Mouse (Mus musculus) embryonic facial prominence, embryonic 11.5 days (tissue): ENCODE results near the gene Sfta2. TPM values are rescaled to one million over a fixed set of nuclear protein-coding genes. Genes with fewer than 3 reads are reported as not detected.

Source experiments
- ATAC-seq: fragments of 200-750 bp; cut with Nextera tagmentation; replicated peaks from 2 replicates; pipeline ENCODE4 v1.8.0; 2017; ENCODE audit warnings: low read depth; ENCODE audit not compliant: insufficient number of reproducible peaks, low FRiP score, low TSS enrichment
- DNase-seq: peaks from one replicate; pipeline ENCODE4 v3.0.0-alpha.2; 2015; ENCODE audit warnings: low spot score
- H3K27ac ChIP-seq: fragments of 300-500 bp; sonication (generic); replicated peaks from 2 replicates; pipeline ENCODE4 v1.5.1; 2014; ENCODE audit warnings: mild to moderate bottlenecking, low read depth, low read length, control low read depth
- H3K27me3 ChIP-seq: fragments of 300-500 bp; sonication (generic); 2 replicates; pipeline ENCODE4 v1.6.1; 2014; ENCODE audit warnings: mild to moderate bottlenecking, low read length, moderate library complexity, mixed read lengths; ENCODE audit not compliant: control insufficient read depth, insufficient read depth
- H3K36me3 ChIP-seq: fragments of 300-500 bp; sonication (generic); replicated peaks from 2 replicates; pipeline ENCODE4 v1.6.1; 2014; ENCODE audit warnings: low read depth, mild to moderate bottlenecking, low read length, moderate library complexity, mixed read lengths; ENCODE audit not compliant: control insufficient read depth, insufficient read depth
- H3K4me1 ChIP-seq: fragments of 300-500 bp; sonication (generic); 2 replicates; pipeline ENCODE4 v1.6.1; 2014; ENCODE audit warnings: low read length, mixed read lengths; ENCODE audit not compliant: control insufficient read depth, insufficient read depth
- H3K4me2 ChIP-seq: fragments of 300-500 bp; sonication (generic); 2 replicates; pipeline ENCODE4 v1.6.1; 2014; ENCODE audit warnings: low read depth, mild to moderate bottlenecking, control low read depth, low read length, moderate library complexity
- H3K4me3 ChIP-seq: fragments of 300-500 bp; sonication (generic); 2 replicates; pipeline ENCODE4 v1.5.1; 2014; ENCODE audit warnings: low read depth, low read length, control low read depth
- H3K9ac ChIP-seq: fragments of 300-500 bp; sonication (generic); replicated peaks from 2 replicates; pipeline ENCODE4 v1.6.1; 2014; ENCODE audit warnings: mild to moderate bottlenecking, control low read depth, low read length
- H3K9me3 ChIP-seq: fragments of 300-500 bp; sonication (generic); replicated peaks from 2 replicates; pipeline ENCODE4 v1.6.1; 2016; ENCODE audit warnings: mild to moderate bottlenecking, low read length, inconsistent platforms, mixed read lengths; ENCODE audit not compliant: control insufficient read depth
- whole genome bisulfite sequencing: fragments of 180-500 bp; shearing (Covaris S2); extraction: QIAGEN DNeasy Blood & Tissue Kit; methylation state at CpG from one replicate; pipeline ENCODE4 v1.1.7; 2014; 5-methylcytosine and 5-hydroxymethylcytosine counted together
- polyA plus RNA-seq: library from polyadenylated mRNA; unstranded; fragments of >200 nt; fragmentation: Nextera tagmentation; extraction: Ambion mirVana; gene quantifications from 2 replicates; pipeline ENCODE4 v1.2.1, GENCODE M21; 2014

Gene Sfta2
- polyA plus RNA-seq, result not detected in 2 replicates

GRCm38 (mm10) chr17:35601249-35601648 lies at the start of gene Sfta2:
Sfta2 (plus strand) TSS chr17:35601549.
- no peak within 1 kb of the TSS for H3K4me3 ChIP-seq
- no peaks in the 10 kb centered on the region for H3K4me1 ChIP-seq
- no peaks in the 10 kb centered on the region for H3K27me3 ChIP-seq
- DNase-seq (no peak), ATAC-seq (no peak)
- WGBS, result 64% methylated on average over 2 of the region's 2 CpGs
- no peak within 1 kb of the TSS for H3K9ac ChIP-seq
- no peak within 1 kb of the TSS for H3K4me2 ChIP-seq
- no peak within 1 kb of the TSS for H3K27ac ChIP-seq
- no peaks in the 10 kb centered on the region for H3K36me3 ChIP-seq
- H3K9me3 ChIP-seq, result no peaks in the 10 kb centered on the region

GRCm38 (mm10) chr17:35551881-35552414 lies 49.4 kb upstream of the Sfta2 start, which contains the start of gene Cdsn:
Cdsn (plus strand) TSS chr17:35552128.
- H3K27ac ChIP-seq, result no peak within 1 kb of the TSS
- no peaks in the 10 kb centered on the region for H3K36me3 ChIP-seq

GRCm38 (mm10) chr17:35554321-35554720 lies 47.0 kb upstream of the Sfta2 start:
- no peak overlapping the region for H3K9ac ChIP-seq
- H3K27me3 ChIP-seq, result no peaks in the 10 kb centered on the region
- H3K4me3 ChIP-seq, result no peak overlapping the region
- H3K4me2 ChIP-seq, result no peak overlapping the region
- WGBS, result 81% methylated on average over 5 of the region's 5 CpGs
- DNase-seq, result no peak
- H3K4me1 ChIP-seq, result no peaks in the 10 kb centered on the region
- H3K36me3 ChIP-seq, result no peaks in the 10 kb centered on the region
- H3K9me3 ChIP-seq, result no peaks in the 10 kb centered on the region
- H3K27ac ChIP-seq, result no peak overlapping the region
- ATAC-seq, result no peak

More at GRCm38 (mm10) chr17:35551881-35552414, 49.4 kb upstream of the Sfta2 start, which contains the start of gene Cdsn:
- no peaks in the 10 kb centered on the region for H3K9me3 ChIP-seq
- no peaks in the 10 kb centered on the region for H3K4me1 ChIP-seq
- DNase-seq (no peak), ATAC-seq (no peak)
- H3K4me3 ChIP-seq, result no peak within 1 kb of the TSS
- no peak within 1 kb of the TSS for H3K9ac ChIP-seq
- no peaks in the 10 kb centered on the region for H3K27me3 ChIP-seq
- no peak within 1 kb of the TSS for H3K4me2 ChIP-seq
- 73% methylated on average over 10 of the region's 10 CpGs for WGBS

- Histone ChIP-seq H3K4me2 (no peak overlapping the region), H3K36me3 (no peaks in the 10 kb centered on the region), H3K4me1 (no peaks in the 10 kb centered on the region), H3K9me3 (no peaks in the 10 kb centered on the region), H3K27ac (no peak overlapping the region), H3K27me3 (no peaks in the 10 kb centered on the region), H3K9ac (no peak overlapping the region), H3K4me3 (no peak overlapping the region)
- WGBS, result 93% methylated on average over 18 of the region's 18 CpGs
- DNase-seq, result no peak
- no peak for ATAC-seq
Measured at GRCm38 (mm10) chr17:35554761-35555397, 46.5 kb upstream of the Sfta2 start.

GRCm38 (mm10) chr17:35556186-35556765 lies 45.1 kb upstream of the Sfta2 start:
- H3K27ac ChIP-seq, result no peak overlapping the region
- DNase-seq (no peak), ATAC-seq (no peak)
- no peaks in the 10 kb centered on the region for H3K9me3 ChIP-seq
- no peak overlapping the region for H3K9ac ChIP-seq
- WGBS, result 84% methylated on average over 13 of the region's 13 CpGs
- H3K4me2 ChIP-seq, result no peak overlapping the region
- H3K27me3 ChIP-seq, result no peaks in the 10 kb centered on the region
- H3K4me1 ChIP-seq, result no peaks in the 10 kb centered on the region
- H3K36me3 ChIP-seq, result no peaks in the 10 kb centered on the region
- H3K4me3 ChIP-seq, result no peak overlapping the region

- H3K27me3 ChIP-seq, result no peaks in the 10 kb centered on the region
- 39% methylated on average over 5 of the region's 5 CpGs for WGBS
- no peak overlapping the region for H3K4me2 ChIP-seq
- no peaks in the 10 kb centered on the region for H3K4me1 ChIP-seq
- DNase-seq (peak; percentile 69), ATAC-seq (no peak)
- H3K4me3 ChIP-seq, result no peak overlapping the region
- H3K9me3 ChIP-seq, result no peaks in the 10 kb centered on the region
- no peak overlapping the region for H3K27ac ChIP-seq
- no peaks in the 10 kb centered on the region for H3K36me3 ChIP-seq
- H3K9ac ChIP-seq, result no peak overlapping the region
Measured at GRCm38 (mm10) chr17:35556812-35557211, 44.5 kb upstream of the Sfta2 start.

- Histone ChIP-seq H3K4me3 (no peak overlapping the region), H3K9me3 (no peaks in the 10 kb centered on the region), H3K4me1 (no peaks in the 10 kb centered on the region), H3K27ac (no peak overlapping the region), H3K27me3 (no peaks in the 10 kb centered on the region), H3K36me3 (no peaks in the 10 kb centered on the region), H3K4me2 (no peak overlapping the region), H3K9ac (no peak overlapping the region)
- WGBS, result 80% methylated on average over 9 of the region's 9 CpGs
- no peak for ATAC-seq
- DNase-seq, result no peak
Measured at GRCm38 (mm10) chr17:35557351-35557750, 44.0 kb upstream of the Sfta2 start.

- no peaks in the 10 kb centered on the region for H3K36me3 ChIP-seq
- no peak overlapping the region for H3K4me3 ChIP-seq
- ATAC-seq (no peak), DNase-seq (no peak)
- no peak overlapping the region for H3K27ac ChIP-seq
- WGBS, result 66% methylated on average over 8 of the region's 8 CpGs
- H3K9me3 ChIP-seq, result no peaks in the 10 kb centered on the region
- no peak overlapping the region for H3K9ac ChIP-seq
- no peaks in the 10 kb centered on the region for H3K4me1 ChIP-seq
- no peak overlapping the region for H3K4me2 ChIP-seq
- H3K27me3 ChIP-seq, result no peaks in the 10 kb centered on the region
Measured at GRCm38 (mm10) chr17:35558216-35558615, 43.1 kb upstream of the Sfta2 start.
